8 mouse cellular contexts compared by ENCODE assay signal in the genomic region with DNA sequence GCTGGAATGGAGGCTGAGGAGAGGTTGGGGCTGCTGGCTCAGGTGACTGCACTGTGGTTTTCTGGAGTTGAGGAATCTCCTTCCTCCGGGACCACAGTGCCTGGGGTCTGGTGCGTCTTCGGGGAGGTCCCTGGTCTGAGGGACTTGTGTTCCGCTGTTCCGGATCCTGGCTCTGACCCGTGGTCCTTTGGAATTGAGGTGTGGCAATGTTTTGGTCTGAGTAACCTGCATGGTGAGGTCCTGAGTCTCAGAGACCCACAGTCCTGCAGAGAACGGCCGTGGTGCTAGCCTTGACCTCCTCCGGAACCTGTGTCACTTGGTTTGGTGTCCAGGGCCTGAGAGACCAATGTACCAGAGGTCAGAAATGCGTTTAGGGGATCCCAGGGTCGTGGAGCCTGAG. TPM values are rescaled to one million over a fixed set of nuclear protein-coding genes. Genes with fewer than 3 reads are reported as not detected.
A peak's percentile ranks its signal among the peaks of the same experiment; 100 is the strongest.
DNase-seq lines count a peak whose midpoint lies in the region; ATAC-seq and TF ChIP-seq lines count a peak whose summit lies in the region.

No protein-coding gene starts in this region.

- H3K4me1 ChIP-seq in hindbrain, postnatal 0 days (ENCODE audit: insufficient read depth, low read length), result peaks cover 18% of the 10 kb centered on the region
- H3K4me1 ChIP-seq in midbrain, embryonic 11.5 days (ENCODE audit: control insufficient read depth, insufficient read depth, low read length), result peaks cover 24% of the 10 kb centered on the region

- H3K4me3 ChIP-seq in hindbrain, postnatal 0 days (ENCODE audit: low read length), result peak overlapping the region; percentile 96
- H3K4me3 ChIP-seq in midbrain, embryonic 11.5 days (ENCODE audit: low read depth, low read length), result peak overlapping the region; percentile 80

- no peak for TF ChIP-seq CTCF in hindbrain, postnatal 0 days (IDR thresholded peaks at IDR 0.05; ENCODE audit: low read depth)

- H3K4me2 ChIP-seq in hindbrain, postnatal 0 days (ENCODE audit: low read depth, low read length), result peak overlapping the region; percentile 97
- H3K4me2 ChIP-seq in midbrain, embryonic 11.5 days, result peak overlapping the region; percentile 98

- peak overlapping the region; percentile 80 for H3K27ac ChIP-seq in hindbrain, postnatal 0 days
- no peak overlapping the region; the same call in 1 of the 2 replicates for H3K27ac ChIP-seq in midbrain, embryonic 11.5 days (ENCODE audit: low read depth, low read length)

- peak; percentile 52 to 81 for DNase-seq in adrenal gland, adult (ENCODE audit: inconsistent age in 2 of 2, low spot score in 1 of 2)
- no peak for DNase-seq in adrenal gland, adult 8-10 months
- DNase-seq in spleen, adult 12 weeks (ENCODE audit: low spot score), result peak; percentile 14
- DNase-seq in spleen, postnatal 10 days (ENCODE audit: low spot score in 2 of 2), result no peak
- DNase-seq in hindbrain, postnatal 0 days (ENCODE audit: low spot score), result peak; percentile 11
- no peak for DNase-seq in midbrain, embryonic 11.5 days (ENCODE audit: low spot score, missing footprints)
- DNase-seq in retina, postnatal 1 day, result no peak
- no peak for DNase-seq in right cerebral cortex, postnatal 4 days

- H3K9me3 ChIP-seq in hindbrain, postnatal 0 days (ENCODE audit: low read length), result no peaks in the 10 kb centered on the region
- H3K9me3 ChIP-seq in midbrain, embryonic 11.5 days (ENCODE audit: control insufficient read depth, low read length), result no peaks in the 10 kb centered on the region

- WGBS in hindbrain, postnatal 0 days, result 2% methylated on average over 11 of the region's 11 CpGs
- 3% methylated on average over 11 of the region's 11 CpGs for WGBS in midbrain, embryonic 11.5 days

- peaks cover 5% of the 10 kb centered on the region; the same call in 1 of the 2 replicates for H3K36me3 ChIP-seq in hindbrain, postnatal 0 days (ENCODE audit: insufficient read depth, low read length)
- peaks cover 2% of the 10 kb centered on the region; the same call in 1 of the 2 replicates for H3K36me3 ChIP-seq in midbrain, embryonic 11.5 days (ENCODE audit: control insufficient read depth, insufficient read depth, low read length)

- H3K9ac ChIP-seq in hindbrain, postnatal 0 days (replicated peaks; ENCODE audit: low read length), result peak overlapping the region; percentile 84
- peak overlapping the region; percentile 77 for H3K9ac ChIP-seq in midbrain, embryonic 11.5 days (ENCODE audit: low read length)

- H3K27me3 ChIP-seq in hindbrain, postnatal 0 days (ENCODE audit: insufficient read depth, low read length), result no peaks in the 10 kb centered on the region
- no peaks in the 10 kb centered on the region for H3K27me3 ChIP-seq in midbrain, embryonic 11.5 days (ENCODE audit: control insufficient read depth, insufficient read depth, low read length)

- ATAC-seq in hindbrain, postnatal 0 days, result no peak
- ATAC-seq in midbrain, embryonic 11.5 days (ENCODE audit: low FRiP score), result no peak

RNA-seq across cellular contexts. Expression of a gene that starts 0.5 kb away (rescaled TPM):
- 100 to 1,000 TPM in 1 of 4 experiments, 10 to 100 TPM in 3; 55.6 to 123 (median 80.3) TPM for total RNA-seq in adrenal gland, adult 8-10 months (2022)
- 57.5 and 70.0 TPM in 2 replicates for total RNA-seq in hindbrain, postnatal 0 days (2014; rRNA removed)
- polyA plus RNA-seq in hindbrain, postnatal 0 days (2015; fragmentation: Nextera tagmentation; extraction: Ambion mirVana), result 109 and 119 TPM in 2 replicates
- 104 and 121 TPM in 2 replicates for polyA plus RNA-seq in midbrain, embryonic 11.5 days (2014; fragmentation: Nextera tagmentation; extraction: Ambion mirVana)

RNA-seq across cellular contexts. Expression of a gene that starts 5.1 kb away (rescaled TPM):
- 10 to 100 TPM; 67.6 to 93.5 (median 82.6) TPM for total RNA-seq in adrenal gland, adult 8-10 months (2022)
- 92.0 and 111 TPM in 2 replicates for total RNA-seq in hindbrain, postnatal 0 days (2014; rRNA removed)
- polyA plus RNA-seq in hindbrain, postnatal 0 days (2015; fragmentation: Nextera tagmentation; extraction: Ambion mirVana), result 75.2 and 77.7 TPM in 2 replicates
- 43.2 and 48.4 TPM in 2 replicates for polyA plus RNA-seq in midbrain, embryonic 11.5 days (2014; fragmentation: Nextera tagmentation; extraction: Ambion mirVana)

RNA-seq across cellular contexts. Expression of a gene that starts 29.7 kb away (rescaled TPM):
- 100 to 1,000 TPM in 1 of 4 experiments, 10 to 100 TPM in 3; 45.4 to 191 (median 87.0) TPM for total RNA-seq in adrenal gland, adult 8-10 months (2022)
- 0.61 and 0.99 TPM in 2 replicates for total RNA-seq in hindbrain, postnatal 0 days (2014; rRNA removed)
- polyA plus RNA-seq in hindbrain, postnatal 0 days (2015; fragmentation: Nextera tagmentation; extraction: Ambion mirVana), result 0.08 and 0.11 TPM in 2 replicates
- polyA plus RNA-seq in midbrain, embryonic 11.5 days (2014; fragmentation: Nextera tagmentation; extraction: Ambion mirVana), result 0.05 and 0.07 TPM in 2 replicates

RNA-seq across cellular contexts. Expression of a gene that starts 37.5 kb away (rescaled TPM):
- total RNA-seq in adrenal gland, adult 8-10 months (2022), result 10 to 100 TPM; 20.4 to 32.6 (median 26.9) TPM
- 2.2 and 3.3 TPM in 2 replicates for total RNA-seq in hindbrain, postnatal 0 days (2014; rRNA removed)
- 4.1 and 4.4 TPM in 2 replicates for polyA plus RNA-seq in hindbrain, postnatal 0 days (2015; fragmentation: Nextera tagmentation; extraction: Ambion mirVana)
- 0.07 TPM in 1 of 2 replicates, not detected in the other for polyA plus RNA-seq in midbrain, embryonic 11.5 days (2014; fragmentation: Nextera tagmentation; extraction: Ambion mirVana)

RNA-seq across cellular contexts. Expression of a gene that starts 39.7 kb away (rescaled TPM):
- total RNA-seq in adrenal gland, adult 8-10 months (2022), result 1 to 10 TPM; 3.8 to 6.0 (median 4.3) TPM
- 5.8 and 6.1 TPM in 2 replicates for total RNA-seq in hindbrain, postnatal 0 days (2014; rRNA removed)
- 4.5 and 5.3 TPM in 2 replicates for polyA plus RNA-seq in hindbrain, postnatal 0 days (2015; fragmentation: Nextera tagmentation; extraction: Ambion mirVana)
- polyA plus RNA-seq in midbrain, embryonic 11.5 days (2014; fragmentation: Nextera tagmentation; extraction: Ambion mirVana), result 20.7 and 24.7 TPM in 2 replicates

Comparison
In these comparisons a context has a peak if more than half of its experiments do, and no peak if none do; other contexts are left out.
1. DNase-seq: peak in adrenal gland, adult (2 of 2), spleen, adult 12 weeks (single experiment) and hindbrain, postnatal 0 days (single experiment); none in adrenal gland, adult 8-10 months (single experiment), spleen, postnatal 10 days (0 of 2), midbrain, embryonic 11.5 days (single experiment), retina, postnatal 1 day (single experiment) and right cerebral cortex, postnatal 4 days (single experiment).
2. RNA of a gene that starts 29.7 kb away (total RNA-seq): 45.4 to 191 TPM in adrenal gland, adult 8-10 months; 0.61 to 0.99 TPM in hindbrain, postnatal 0 days; every median in the first group is over 10 times any median in the second.